Mouse (Mus musculus) 416B (cell line): ENCODE measurements around the gene Sumf1.

ENCODE experiments used
- DNase-seq: peaks from one replicate; pipeline ENCODE4 v3.0.0; 2011; ENCODE audit warnings: low read depth

Gene Sumf1

DNA sequence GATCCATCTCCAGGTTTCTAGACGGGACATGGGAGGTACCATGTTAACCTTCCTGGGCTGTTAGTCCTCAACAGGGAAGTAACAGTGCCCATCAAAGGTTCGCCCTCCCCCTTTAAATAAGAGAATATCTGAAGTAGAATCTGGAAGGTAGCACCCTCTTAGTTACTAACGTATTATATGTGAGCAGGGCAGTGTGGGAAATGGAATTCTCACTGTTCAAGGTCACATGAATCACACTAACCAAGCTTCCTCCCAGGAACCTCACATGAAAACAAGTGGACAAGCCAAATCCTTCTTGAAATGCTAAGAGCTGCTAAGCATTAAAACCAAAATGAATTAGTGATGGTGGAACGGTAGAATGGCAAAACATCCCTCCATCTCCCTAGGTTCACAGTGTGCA, 38.7 kb downstream of the Sumf1 start:
- DNase-seq: peak; percentile 58

- no peak for DNase-seq
These were observed 39.3 kb downstream of the Sumf1 start for GRCm38 (mm10) chr6:108145941-108146588.

- DNase-seq: no peak
These were observed 40.1 kb downstream of the Sumf1 start for GRCm38 (mm10) chr6:108145241-108145640.

GRCm38 (mm10) chr6:108142796-108143195, 42.6 kb downstream of the Sumf1 start:
- DNase-seq: no peak

DNA sequence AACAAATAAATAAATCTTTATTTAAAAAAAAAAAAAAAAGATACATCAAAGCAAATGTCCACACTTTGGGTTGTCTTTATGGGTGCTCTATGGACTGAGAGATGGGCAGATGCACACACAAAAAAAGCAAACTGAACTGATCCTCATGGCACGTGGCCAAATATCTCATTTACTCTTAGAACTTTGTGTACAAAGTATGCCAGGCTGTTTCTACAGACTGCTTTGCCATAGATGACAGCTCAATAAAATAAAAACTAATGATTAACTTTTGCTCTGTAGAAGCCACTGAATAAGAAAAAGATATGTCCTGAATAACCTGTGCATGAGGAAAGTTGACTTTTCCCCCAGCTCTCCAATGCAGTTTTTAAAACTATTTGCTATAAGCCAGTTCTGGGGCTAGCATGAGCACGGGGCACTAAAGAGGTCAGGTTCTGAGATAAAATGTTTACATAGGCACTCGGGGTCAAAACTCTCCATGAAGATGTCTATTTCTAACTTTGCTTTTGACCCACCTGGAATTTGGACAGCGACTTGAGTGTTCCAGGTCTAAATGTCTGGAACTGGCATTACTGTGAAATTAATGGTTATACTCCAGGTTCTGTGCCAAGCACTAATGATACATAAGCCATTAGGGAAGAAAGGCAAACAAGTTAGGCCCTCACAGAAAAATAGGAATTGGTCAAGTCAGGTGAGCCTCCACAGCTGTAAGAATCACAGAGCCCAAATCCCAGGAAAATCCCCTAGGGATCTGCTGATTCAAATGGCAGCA, 44.5 kb downstream of the Sumf1 start:
- DNase-seq: no peak

DNA sequence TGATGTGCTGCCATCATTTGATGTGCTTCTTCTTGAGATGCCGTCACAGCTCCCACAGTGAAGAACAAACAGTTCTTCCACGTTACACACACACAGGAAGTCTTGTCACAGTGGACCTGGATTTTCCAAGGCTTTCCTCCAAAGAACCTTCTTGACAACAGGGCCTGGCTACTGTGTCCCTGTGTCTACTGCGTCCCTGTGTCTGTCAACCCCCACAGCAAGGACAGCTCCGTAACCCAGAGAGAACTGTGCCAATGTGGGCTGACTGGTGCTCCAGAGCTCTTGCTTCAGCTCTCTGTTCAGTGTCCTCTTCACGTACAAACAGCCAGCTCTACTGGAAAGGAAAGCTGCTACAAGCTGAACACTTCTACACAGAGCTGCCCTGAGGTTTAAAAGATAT, 48.4 kb downstream of the Sumf1 start:
- no peak for DNase-seq

GRCm38 (mm10) chr6:108136286-108136685, 49.1 kb downstream of the Sumf1 start:
- peak; percentile 44 for DNase-seq

DNA sequence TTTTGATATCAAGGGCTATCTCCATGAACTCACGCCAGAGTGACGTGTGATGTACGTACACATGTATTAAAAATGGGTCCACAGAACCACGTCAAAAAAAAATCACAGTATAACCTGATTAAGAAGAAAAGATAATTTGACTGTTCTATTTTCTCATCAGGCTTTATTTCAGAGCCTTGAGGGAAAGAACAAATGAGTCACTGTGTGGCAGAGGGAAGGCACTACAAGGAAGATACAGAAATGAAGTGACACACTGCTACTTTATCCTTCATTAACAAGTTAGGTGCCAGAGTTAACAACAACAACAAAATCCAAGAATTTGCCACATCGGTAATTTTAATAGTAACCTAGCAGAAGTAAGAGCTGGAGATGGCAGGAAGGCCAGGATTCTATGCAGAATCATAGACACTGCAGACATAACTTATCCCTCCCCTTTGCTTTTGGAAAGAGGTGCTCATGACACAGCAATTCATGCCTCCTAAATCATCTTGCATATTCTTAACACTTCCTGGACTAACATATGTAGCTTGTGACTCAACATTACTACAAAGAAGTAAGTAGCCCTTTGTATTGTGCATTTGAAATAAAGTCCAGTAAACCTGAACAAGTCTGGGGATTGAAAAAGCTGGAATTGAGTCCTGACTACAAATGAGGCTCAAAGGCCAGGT, 53.0 kb downstream of the Sumf1 start:
- peak; percentile 36 for DNase-seq

DNA sequence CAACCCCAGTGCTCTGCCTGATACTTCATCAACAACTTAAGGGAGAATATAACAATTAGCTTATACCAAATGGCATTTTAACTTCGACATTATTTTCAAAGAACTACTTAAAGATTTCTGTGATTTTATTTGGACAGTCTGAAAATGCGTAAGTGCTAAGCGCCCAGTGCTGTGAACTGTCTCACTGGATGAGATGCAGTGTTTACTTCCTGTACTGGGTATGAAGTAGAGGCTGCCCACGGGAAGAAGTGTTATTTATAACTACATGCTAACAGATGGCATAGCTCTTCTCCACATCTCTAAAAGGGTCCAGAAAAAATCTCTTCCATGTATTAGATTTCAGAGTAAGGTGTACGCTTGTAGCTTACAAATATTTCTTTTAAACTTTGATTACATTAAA, 54.7 kb downstream of the Sumf1 start:
- DNase-seq: no peak

DNA sequence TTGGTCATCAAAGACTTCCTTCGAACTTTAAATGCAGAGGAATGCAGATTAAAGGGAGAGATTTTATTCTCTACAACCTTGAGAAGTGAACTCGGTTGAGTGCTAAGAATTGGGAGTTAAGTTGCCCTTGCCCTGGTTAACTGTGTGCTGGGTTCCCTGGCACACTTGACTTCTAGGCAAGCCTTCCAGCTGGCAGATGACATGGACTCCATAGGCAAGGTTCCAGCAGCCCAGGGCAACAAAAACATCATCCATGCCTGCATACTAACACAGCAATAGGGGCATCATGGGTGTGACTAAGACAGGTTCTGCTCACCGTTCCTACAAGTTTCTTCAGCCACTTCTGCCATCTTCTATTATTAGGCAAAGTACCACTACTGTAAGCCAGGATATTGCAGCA, 58.8 kb downstream of the Sumf1 start:
- no peak for DNase-seq

DNA sequence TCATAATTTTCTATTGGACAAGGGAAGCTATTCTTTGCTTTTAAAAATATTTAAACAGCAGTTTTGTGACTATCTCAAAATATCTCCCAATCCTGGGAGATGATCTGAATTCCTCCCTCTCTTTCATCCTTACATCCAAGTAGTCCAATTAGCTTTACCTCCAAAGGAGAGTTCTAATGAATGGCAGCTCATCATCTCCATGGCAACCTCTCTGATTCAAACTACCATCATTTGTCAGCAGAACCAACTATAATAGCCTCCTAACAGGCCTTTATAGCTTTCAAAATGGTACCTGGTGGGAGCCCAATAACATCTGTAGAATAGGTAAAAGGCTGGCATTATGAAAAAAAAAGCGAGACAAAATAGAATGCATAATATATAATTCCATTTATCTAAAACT, 59.9 kb downstream of the Sumf1 start:
- DNase-seq: no peak

GRCm38 (mm10) chr6:108117881-108118280, 67.5 kb downstream of the Sumf1 start:
- no peak for DNase-seq

DNA sequence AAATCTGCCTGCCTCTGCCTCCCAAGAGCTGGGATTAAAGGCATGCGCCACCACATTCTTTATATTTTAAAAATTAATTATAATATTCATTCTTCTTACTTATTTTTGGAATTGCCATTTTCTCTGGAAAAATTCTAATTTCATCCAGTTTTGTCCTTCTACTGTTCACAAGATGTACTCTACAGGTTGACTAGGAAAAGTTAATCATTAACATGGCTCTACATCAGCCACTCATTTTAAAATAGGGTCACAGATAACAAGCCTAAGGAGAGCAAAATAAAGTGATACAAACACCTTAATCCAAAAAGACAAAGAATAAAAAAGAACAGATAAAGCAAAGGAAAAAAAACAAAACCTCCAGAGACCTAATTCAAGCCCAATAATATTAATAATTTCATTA, 70.4 kb downstream of the Sumf1 start:
- DNase-seq: no peak

DNA sequence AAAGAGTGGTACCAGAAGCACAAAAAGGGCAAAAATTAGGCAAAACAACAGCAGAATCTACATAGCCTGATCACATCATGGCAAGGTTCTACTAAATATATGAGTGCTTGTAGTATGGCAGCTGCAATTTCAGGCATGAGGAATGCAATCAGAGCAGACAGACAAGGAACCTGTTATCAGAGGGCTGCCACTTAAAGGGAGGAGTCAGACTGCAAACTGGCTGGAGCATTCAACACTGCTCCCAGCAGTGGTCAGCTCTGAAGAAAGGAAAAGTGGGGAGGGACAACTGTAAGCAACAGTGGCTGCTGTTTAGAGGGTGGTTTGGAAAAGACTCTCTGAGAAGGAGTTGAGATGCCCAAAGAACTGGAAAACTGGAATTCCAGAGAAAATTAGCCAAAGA, 73.7 kb downstream of the Sumf1 start:
- no peak for DNase-seq

DNA sequence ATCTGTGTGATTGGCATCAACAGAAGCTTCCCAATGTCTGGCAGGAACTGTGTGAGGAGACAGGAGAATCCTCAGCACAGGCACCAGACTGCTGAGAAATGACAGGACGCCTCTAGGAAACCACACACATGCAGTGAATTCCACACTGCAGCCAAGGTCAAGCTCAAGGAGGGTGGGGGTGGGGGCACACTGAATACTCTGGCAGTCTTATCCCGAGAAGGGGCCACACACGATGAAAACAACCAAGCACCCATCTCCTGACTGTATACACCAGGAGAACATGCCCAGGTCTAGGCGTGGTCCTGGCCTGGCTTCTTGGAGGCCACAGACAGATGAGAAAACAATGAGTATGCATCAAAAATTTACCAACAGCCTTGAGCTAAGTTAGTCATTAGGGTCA, 75.0 kb downstream of the Sumf1 start:
- DNase-seq: no peak

DNA sequence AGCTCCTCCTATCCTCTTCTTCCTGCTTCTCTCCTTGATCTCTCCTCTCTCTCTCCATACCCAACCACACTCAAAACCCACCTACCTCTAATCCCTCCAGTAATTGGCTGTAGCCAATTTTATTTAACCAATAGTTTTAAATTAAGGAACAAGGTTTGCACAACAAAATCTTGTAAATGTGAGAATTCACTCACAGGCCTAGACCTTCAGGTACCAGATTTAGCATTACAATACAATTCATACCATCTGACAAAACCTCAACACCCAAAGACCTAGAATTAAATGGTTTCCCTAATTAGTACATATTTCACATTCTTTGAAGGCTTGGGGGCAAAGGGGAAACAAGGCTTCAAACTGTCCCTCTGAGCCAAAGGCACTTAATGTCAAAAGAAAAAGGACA, 78.0 kb downstream of the Sumf1 start:
- DNase-seq: no peak

- DNase-seq: no peak
These were observed 83.2 kb downstream of the Sumf1 start for GRCm38 (mm10) chr6:108101936-108102830.

DNA sequence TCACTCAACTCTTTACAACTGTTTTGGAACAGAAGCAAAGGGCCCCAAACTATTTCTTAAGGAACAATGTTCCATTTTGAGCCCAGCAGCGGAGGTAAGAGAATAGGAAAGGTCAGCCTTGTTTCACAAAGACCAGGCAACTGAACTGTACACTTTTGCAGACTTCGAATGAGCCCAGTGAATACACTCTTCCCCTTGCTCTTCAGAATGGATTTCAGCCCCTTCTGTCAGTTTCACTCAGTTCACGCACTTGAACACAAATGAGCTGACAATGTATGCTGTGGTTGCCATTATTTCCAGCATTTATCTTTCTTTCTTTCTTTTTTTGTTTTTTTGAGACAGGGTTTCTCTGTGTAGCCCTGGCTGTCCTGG, 86.5 kb downstream of the Sumf1 start:
- no peak for DNase-seq

- DNase-seq: peak; percentile 92
These were observed 87.1 kb downstream of the Sumf1 start for GRCm38 (mm10) chr6:108098171-108098845.

DNA sequence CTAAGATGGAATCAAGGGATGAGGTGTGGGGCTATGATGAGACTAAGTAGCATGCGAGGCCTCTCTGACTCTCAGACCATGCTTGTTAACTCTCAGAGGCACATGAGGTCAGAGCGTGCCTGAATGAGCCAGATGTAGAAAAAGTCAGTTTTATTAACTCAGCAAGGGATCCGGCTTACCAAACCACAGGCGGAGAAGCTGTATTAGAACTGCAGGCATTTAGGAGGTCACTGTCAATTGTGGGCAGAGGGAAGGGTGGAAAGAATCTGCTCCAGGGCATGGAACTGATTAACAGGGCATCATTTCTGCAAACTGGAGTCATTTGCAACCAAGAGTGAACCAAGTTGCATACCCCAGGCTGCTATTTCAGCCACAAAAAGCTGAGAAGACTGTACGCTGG, 89.9 kb downstream of the Sumf1 start:
- no peak for DNase-seq

DNA sequence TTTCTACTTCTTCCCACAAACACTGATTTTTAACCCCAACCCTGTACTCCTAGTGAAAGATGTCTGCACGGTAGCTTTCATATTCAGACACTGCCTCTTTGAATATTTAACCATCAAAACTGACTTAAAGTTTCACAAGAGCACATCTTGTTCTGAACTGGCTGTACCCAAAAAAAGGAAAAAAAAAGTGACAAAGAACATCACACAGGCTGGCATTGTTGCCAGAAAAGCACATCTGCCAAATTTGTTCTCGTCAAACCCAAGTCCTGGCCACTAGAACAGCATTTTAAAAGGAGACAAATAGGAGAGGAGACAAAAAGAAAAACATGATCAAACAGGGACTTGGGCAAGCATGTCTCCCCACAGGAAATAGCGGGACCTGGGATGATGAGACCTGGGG, 91.9 kb downstream of the Sumf1 start:
- DNase-seq: no peak

DNA sequence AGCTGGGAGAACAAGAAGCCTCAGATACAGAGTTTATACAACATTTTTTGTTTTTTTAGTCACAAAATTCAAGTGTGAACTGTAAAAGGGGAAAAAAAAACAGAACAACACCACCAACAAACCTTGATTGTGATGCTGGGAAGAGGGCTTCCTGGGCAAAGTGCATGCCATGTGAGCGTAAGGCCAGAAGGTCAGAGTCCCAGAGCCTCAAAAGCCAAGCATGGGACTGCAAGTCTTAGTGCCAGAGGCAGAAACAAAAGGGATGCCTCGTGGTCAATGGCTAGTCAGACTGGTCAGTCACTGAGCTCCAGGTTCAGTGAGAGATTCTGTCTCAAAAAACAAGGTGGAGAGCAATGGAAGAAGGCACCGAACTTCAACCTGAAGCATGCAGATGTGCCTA, 92.7 kb downstream of the Sumf1 start:
- no peak for DNase-seq
